Mouse (Mus musculus): ENCODE data around the gene Dis3l2.

DNA sequence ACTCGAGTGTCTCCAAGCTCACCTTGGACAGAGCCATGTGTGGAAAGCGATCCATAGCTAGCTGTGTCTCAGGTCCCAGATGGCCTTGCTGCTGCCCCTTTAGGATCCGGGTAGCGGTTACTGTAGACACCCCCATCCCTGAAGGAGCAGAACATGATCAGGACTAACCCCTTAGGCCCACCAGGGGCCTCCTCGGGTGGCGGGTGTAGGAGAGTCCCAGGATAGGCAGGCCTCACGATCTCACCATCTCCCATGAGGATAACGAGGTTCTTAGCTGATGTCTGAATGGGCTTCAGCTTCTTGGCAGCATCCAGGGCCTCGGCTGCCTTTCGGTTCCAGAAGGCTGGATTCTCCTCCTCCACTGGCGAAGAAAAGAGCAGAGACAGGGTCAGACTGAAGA, 385.6 kb downstream of the Dis3l2 start:
- TF ChIP-seq POLR2A (IDR thresholded peaks at IDR 0.05; ENCODE audit: control insufficient read depth, extremely low read depth, insufficient read depth, low read length, poor library complexity) = no peak
- TF ChIP-seq CTCF (IDR thresholded peaks at IDR 0.05; ENCODE audit: borderline replicate concordance, control insufficient read depth, extremely low read depth, insufficient read depth, low read length, poor library complexity) = no peak

Data from thymus, adult 2 months (tissue).